Mouse (Mus musculus) c-Kit-positive CD71-positive TER-119-positive erythroid progenitor cells, embryonic 14.5 days (primary cell): ENCODE results near the gene Hpdl.
"Not testable (repeated sequence)": the region's sequence is repeated elsewhere in the genome, so short reads cannot be mapped to it uniquely, and the experiment has no call there.

Experiments used
- DNase-seq: peaks from one replicate; pipeline ENCODE4 v3.0.0-alpha.2; 2013; ENCODE audit warnings: low spot score

The Hpdl gene

DNA sequence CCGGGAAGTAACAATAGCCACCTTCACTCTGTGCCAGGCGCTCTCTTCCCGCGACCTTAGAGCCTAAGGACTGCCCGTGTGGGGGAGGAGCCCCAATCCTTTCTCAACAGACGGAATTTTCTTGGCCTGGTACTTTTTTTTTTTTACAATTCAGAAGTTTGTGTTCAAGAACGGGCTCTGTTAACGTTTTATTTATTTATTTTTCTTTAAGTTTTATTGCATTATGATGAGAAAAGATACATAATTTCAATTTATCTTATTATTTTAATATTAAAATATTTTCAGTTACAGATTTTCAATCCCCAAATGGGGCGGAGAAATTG, at the start of gene Hpdl:
Gene Hpdl, minus strand, starts transcription at position 14 of the 323 bp plus-strand sequence.
- DNase-seq, result no peak

- DNase-seq, result no peak
Measured at GRCm38 (mm10) chr4:116869898-116870297, 48.4 kb upstream of the Hpdl start.

- no peak for DNase-seq
Measured at GRCm38 (mm10) chr4:116862023-116862422, 40.5 kb upstream of the Hpdl start.

- DNase-seq, result no peak
Measured at GRCm38 (mm10) chr4:116859711-116860110, 38.2 kb upstream of the Hpdl start.

DNA sequence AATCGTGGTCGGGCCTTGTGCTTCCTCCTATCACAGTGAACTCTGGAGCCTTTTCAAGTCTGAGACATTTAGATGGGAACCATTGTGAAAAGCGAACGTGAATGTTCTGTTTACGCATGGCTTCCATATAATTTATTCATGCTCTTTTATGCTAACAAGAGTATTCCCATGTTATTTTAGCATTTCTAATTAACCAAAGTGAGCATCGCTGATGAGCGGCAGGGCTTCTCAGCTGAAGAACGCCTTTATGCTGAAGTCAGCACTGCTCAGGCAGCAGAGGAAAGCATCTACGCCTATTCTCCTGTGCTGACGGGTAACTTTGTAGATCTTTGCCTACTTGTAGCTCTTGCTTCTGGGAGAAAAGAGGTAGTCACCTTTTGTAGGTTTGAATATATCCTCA, 35.7 kb upstream of the Hpdl start:
- DNase-seq, result no peak

- no peak for DNase-seq
Measured at GRCm38 (mm10) chr4:116854286-116854685, 32.8 kb upstream of the Hpdl start.

DNA sequence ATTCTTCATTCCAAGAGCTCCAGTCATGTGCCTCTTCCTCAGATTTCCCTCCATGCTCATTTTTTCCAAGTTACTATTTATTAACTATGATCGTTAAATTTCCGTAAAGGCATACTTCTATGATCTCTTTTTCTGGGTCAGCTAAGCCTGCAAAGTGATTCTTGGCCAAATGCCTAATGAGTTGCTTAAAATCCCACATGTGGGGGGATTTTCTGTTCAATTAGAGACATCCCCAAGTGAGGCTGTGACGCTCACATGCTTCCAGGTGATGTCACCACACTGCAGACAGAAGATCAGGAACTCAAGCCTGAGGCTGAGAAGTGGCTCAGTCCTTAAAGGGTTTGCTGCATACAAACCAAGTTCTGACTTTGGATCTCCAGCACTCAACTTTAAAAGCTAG, 28.4 kb upstream of the Hpdl start:
- no peak for DNase-seq

- no peak for DNase-seq
Measured at GRCm38 (mm10) chr4:116844324-116844723, 22.8 kb upstream of the Hpdl start.

DNA sequence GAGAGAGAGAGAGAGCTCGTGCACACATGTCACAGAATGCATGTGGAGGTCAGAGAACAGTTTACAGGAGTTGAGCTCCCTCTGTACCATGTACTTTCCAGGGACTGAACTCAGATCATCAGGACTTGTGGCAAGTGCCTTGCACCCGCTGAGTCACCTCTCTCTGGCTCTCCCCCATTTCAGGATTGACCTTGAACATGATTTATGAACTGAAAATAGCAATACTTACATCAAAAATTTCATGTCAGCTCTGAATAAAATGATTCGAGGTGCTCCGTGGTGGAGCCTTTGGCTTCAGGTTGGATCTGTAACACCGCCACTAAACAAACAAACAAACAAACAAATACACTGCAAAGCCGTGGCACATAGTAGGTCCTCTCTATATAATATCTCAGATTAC, 19.3 kb upstream of the Hpdl start:
- DNase-seq, result no peak

DNA sequence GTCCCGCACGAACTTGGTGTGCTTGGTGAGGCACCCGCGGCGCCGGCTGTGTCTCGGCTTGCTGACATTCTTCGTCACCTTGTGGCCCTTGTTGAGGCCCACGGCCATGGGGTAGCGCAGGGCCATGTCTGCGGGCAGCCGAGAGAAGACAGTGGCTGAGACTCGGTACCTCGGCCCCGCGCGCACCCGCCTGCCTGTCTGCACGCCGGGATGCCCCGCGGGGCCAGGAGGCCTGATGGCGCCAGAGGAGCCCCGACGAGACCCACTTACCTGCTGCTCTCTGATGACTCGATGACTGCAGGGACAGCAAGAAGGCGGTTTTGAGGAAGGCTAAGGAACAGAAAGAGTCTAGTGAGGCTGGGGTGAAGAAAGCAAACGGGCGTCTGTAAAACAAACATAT, 18.6 kb upstream of the Hpdl start:
- not testable (repeated sequence) for DNase-seq

DNA sequence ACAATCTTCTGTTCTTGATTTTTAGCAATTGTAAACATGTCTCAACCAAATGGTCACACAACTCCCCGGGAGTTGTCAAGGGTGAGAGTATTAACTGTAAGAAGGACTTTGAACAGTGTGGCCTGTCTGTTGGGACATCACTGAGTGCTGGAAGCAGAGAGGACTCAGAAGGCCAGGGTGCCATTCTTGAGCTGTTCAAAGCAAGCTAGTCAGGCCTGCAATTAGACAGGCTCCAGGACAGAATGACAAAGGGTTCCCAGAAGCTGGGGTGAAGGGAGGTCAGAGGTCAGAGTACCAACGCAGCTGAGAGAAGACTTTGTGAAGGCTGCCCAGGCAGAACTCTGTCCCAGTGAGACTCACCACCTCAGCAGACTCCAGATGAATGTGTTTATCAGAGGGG, 17.5 kb upstream of the Hpdl start:
- DNase-seq, result no peak

- DNase-seq, result no peak
Measured at GRCm38 (mm10) chr4:116830070-116830368, 8.5 kb upstream of the Hpdl start.

DNA sequence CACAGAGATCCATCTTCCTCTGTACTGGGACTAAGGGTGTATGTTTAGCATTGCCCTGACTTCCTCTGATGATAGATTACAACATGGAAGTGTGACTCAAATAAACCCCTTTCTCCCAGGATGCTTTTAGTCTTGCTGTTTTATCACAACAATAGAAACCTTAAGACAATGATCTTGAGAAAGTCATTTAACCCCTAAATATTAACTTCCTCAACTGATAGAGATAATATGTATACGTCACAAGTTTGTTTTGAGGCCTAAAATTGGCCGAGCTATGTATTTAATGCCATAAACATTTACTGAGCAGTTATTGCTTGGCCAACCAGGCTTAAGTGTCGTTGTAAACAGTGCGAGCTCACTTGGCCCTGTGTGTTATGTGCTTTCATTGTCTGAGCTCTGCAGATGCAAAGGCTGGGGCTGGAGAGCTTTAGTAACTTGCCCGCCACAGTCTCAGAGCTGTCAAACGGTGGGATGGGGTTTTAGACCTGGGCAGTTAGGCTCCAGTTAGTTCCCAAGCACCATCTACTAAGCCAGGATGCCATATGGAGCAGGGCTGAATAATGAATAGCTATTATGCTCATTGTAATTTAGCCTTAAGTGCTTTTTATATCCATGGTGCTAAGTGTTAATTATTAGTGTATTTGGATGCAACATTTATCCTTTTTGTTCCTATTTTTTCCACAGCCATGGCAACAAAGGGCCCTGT, 8.0 kb upstream of the Hpdl start:
- DNase-seq, result no peak

GRCm38 (mm10) chr4:116827819-116828218, 6.3 kb upstream of the Hpdl start:
- DNase-seq, result peak; percentile 73

DNA sequence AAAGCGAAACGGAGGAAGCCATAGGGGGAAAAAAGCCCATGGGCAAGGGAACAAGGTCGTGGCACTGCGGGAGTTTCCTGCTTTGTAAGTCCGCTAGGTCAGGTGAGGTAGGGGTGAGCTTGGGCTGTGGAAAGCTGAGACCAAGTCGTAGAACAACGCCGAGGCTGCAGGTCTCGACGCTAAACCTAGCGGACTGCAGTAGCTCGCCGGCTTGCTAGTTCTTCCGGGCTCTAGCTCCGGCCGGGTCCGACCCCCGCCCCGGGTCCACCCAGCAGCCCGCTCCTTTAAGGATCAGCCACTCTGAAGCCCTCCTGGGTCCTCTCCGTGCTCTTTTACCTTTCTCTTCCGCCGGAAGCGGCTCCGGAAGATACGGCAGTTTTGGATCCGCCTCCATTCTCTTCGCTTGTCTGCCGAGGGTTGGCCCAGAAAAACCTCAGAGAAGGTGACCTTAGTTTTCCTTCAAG, 3.1 kb upstream of the Hpdl start:
- DNase-seq, result peak; percentile 62

- peak; percentile 60 for DNase-seq
Measured at GRCm38 (mm10) chr4:116820902-116821693, 409 bp downstream of the Hpdl start.

DNA sequence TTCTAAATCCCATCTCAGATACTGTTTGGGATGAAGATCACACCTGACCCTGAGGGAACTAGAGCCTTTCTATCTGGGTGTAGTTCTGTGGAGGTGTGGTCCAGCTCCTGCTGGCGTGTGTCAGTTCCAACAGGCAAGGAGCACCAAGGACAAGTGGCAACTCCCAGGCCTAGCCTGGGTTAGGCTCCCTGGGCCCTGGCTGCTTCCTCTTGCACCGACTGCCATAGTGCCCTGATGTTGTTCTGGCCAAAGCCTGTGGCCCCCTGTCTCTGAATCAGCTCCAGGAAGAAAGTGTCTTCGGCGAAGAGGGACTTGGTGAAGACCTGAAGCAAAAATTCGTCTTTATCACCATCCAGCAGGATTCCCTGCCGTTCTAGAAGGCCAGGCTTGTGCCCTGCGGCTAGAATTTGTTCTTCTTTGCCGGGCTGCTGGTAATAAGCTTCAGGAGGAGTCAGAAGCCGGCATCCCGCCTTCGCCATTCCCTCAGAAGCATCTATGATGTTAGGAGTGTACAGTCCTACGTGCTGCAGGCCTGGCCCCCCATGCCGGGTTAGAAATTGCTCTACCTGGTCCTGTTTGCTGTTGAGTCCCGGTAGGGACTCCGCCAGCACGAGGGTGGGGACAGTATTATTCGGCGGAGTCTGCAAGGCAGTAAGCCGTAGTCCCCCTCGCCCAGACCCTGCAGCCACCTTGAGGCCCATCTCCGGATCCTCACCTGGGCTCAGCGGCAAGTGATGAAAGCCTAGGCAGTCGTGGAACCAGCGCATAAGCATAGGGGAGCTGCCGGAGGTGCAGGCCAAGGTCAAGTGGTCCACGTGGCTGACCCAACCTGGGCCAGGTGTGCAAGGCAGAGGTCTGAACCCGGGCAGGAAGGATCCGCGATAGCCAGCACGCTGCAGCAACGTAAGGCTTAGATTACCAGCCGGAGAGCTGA, 1.3 kb downstream of the Hpdl start:
- no peak for DNase-seq

DNA sequence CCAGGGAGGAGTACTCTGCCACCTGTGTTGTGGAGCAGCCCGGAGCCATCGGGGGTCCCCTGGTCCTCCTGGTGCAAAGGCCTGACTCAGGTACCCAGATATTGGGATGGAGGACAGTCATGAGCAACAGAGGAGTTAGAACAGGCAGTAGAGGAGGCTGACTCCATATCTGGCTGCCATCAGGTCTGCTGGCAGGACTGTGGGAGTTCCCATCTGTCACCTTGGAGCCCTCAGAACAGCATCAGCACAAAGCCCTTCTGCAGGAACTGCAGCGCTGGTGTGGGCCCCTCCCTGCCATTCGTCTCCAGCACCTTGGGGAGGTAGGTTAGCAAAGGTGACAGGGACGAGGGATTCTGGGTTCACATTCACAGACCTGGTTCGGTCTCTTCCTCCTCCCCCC, 4.0 kb downstream of the Hpdl start:
- DNase-seq, result no peak

DNA sequence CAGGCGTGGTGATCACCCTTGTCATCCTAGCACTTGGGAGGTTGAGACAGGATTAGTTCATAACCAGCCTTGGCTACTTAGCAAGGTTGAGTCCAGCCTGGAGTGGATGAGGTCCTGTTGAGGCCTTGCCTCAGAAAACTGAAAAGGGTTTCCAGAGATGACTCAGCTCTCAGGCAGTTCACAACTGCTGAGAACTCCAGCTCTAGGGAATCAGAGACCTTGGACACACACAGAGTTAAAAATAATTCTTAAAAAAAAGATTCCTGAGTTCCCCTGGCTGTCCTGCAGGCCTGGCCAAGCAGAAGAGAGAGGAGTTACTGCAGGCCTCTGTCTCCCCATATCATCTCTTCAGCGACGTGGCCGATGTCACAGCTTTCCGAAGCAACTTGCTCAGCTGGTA, 6.2 kb downstream of the Hpdl start:
- no peak for DNase-seq

- no peak for DNase-seq
Measured at GRCm38 (mm10) chr4:116811012-116811411, 10.5 kb downstream of the Hpdl start.

GRCm38 (mm10) chr4:116807197-116808129, 14.0 kb downstream of the Hpdl start, which contains the start of the genes Toe1 and Mutyh:
Toe1 (minus strand) TSS chr4:116807640.
Mutyh (plus strand) TSS chr4:116807723.
- DNase-seq, result peak; percentile 95
